Mouse (Mus musculus) thymus, adult 2 months (tissue): ENCODE measurements around the gene Hivep1.

Experiments
- CTCF ChIP-seq: fragments of 200-500 bp; IDR thresholded peaks from 2 replicates; pipeline ENCODE4 v1.5.1; 2012; ENCODE audit warnings: mild to moderate bottlenecking, control low read depth, low read length, moderate library complexity, borderline replicate concordance; ENCODE audit not compliant: control insufficient read depth, poor library complexity, insufficient read depth; ENCODE audit errors: extremely low read depth
- POLR2A ChIP-seq: fragments of 200-500 bp; IDR thresholded peaks from 2 replicates; pipeline ENCODE4 v1.6.1; 2012; ENCODE audit warnings: mild to moderate bottlenecking, low read length, control low read depth, moderate library complexity; ENCODE audit not compliant: control insufficient read depth, poor library complexity, insufficient read depth; ENCODE audit errors: extremely low read depth

DNA sequence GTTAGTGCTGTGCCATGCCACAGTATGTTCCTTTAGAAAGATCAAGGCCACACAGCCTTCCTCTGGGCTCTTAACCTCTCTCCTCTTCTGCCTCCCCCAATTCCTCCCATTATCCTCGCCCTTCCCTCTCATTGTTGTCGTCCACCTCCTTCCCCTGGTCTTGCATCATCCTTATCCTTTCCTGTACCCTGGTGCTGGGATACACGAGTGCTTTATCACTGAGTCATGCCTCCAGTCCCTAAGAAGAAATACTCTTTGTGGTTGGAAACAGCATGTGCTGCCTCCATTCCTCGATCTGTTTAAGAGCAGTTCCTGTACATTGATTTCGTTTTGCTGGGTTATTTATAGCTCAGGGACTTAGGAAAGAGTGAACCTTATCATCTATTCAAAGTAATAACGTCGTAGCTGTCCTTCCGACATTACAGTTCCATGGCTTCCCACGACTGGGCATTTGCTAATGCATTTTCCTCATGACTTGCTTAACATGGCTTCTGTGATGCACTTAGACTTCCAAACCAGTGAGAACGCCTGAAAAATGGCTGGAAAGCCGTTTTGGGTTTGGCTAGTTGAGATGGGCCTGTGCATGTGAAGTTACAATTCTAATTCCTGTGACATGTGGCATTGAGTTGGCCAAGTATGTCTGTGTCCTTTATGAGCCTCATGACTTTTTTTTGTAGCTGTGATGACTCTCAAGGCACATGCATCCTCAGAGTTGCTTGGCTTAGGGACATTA lies 56.8 kb downstream of the Hivep1 start:
- TF ChIP-seq CTCF (no peak), POLR2A (no peak)
